Mouse (Mus musculus) hindbrain, embryonic 12.5 days (tissue): ENCODE measurements around the gene Ttpal. TPM values are rescaled to one million over a fixed set of nuclear protein-coding genes. Genes with fewer than 3 reads are reported as not detected.

Experiments
- ATAC-seq: fragments of 200-750 bp; cut with Nextera tagmentation; 2 replicates; pipeline ENCODE4 v1.8.0; 2017; ENCODE audit warnings: moderate TSS enrichment; ENCODE audit not compliant: low FRiP score
- H3K27ac ChIP-seq: fragments of 300-500 bp; sonication (generic); 2 replicates; pipeline ENCODE4 v1.5.1; 2016; ENCODE audit warnings: mild to moderate bottlenecking
- H3K27me3 ChIP-seq: fragments of 300-500 bp; sonication (generic); 2 replicates; pipeline ENCODE4 v1.6.1; 2016; ENCODE audit warnings: mild to moderate bottlenecking
- H3K36me3 ChIP-seq: fragments of 300-500 bp; sonication (generic); 2 replicates; pipeline ENCODE4 v1.6.1; 2016; ENCODE audit warnings: mild to moderate bottlenecking
- H3K4me1 ChIP-seq: fragments of 300-500 bp; sonication (generic); 2 replicates; pipeline ENCODE4 v1.6.1; 2016
- H3K4me2 ChIP-seq: fragments of 300-500 bp; sonication (generic); replicated peaks from 2 replicates; pipeline ENCODE4 v1.6.1; 2016; ENCODE audit warnings: mild to moderate bottlenecking
- H3K4me3 ChIP-seq: fragments of 300-500 bp; sonication (generic); 2 replicates; pipeline ENCODE4 v1.5.1; 2016; ENCODE audit warnings: mild to moderate bottlenecking
- H3K9ac ChIP-seq: fragments of 300-500 bp; sonication (generic); 2 replicates; pipeline ENCODE4 v1.6.1; 2016; ENCODE audit warnings: mild to moderate bottlenecking, moderate library complexity
- H3K9me3 ChIP-seq: fragments of 300-500 bp; sonication (generic); replicated peaks from 2 replicates; pipeline ENCODE4 v1.6.1; 2016; ENCODE audit warnings: mild to moderate bottlenecking
- WGBS: fragments of 180-500 bp; shearing (Covaris S2); methylation state at CpG from one replicate; pipeline ENCODE4 v1.1.7; 2016; 5-methylcytosine and 5-hydroxymethylcytosine counted together
- polyA plus RNA-seq: library from polyadenylated mRNA; unstranded; fragments of >200 nt; fragmentation: Nextera tagmentation; extraction: Ambion mirVana; gene quantifications from 2 replicates; pipeline ENCODE4 v1.2.1, GENCODE M21; 2016

Gene Ttpal
- polyA plus RNA-seq, result 51.5 and 52.0 TPM in 2 replicates

DNA sequence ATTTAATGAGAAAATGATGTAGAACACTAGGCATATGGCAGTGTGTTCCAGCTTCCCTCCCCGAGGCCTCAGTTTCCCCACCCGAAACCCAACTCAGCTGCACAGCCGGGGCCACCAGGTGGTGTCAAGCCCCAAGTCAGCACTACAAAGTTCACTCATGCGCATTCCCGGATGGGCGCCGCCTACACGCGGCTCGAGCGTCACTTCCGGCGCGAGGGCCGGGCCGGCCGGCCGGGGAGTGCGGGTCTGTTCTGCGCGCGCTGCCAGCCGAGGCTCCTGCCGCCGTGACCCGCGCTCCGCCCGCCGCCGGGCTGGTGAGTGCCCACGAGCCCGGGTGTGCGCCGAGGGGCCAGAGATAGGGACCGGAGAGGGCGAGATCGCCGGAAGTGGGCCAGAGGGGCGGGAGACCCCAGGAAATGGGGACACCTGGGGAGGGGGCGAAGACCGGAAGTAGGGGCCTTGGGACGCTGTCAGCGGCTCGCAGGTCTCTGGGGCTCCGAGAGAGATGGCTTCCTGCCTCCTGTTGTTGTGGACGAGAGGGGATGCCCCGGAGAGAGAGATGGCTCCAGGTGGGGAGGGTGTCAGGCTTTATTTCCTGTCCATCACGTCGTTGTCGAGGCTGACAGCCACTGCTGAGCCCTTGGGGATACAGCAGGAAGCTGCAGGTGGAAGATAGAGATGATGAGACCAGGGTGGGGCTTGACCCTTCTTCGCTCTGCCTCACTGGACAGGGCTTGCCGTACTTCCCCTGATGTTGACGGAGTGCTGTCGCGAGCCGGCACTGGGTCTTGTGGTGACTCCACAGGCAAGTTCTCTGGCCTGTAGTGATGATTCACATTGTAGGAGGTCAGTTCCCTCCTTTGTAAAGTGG is at the start of gene Ttpal:
Gene Ttpal, plus strand, starts transcription at position 214 of the 871 bp plus-strand sequence.
- H3K4me1 ChIP-seq, result peaks cover 17% of the 10 kb centered on the region
- peak; percentile 92 for ATAC-seq
- H3K4me3 ChIP-seq, result peak within 1 kb of the TSS; percentile 68
- WGBS, result 3% methylated on average over 57 of the region's 57 CpGs
- H3K9me3 ChIP-seq, result no peaks in the 10 kb centered on the region
- H3K36me3 ChIP-seq, result peaks cover 4% of the 10 kb centered on the region; the same call in 1 of the 2 replicates
- peak within 1 kb of the TSS; percentile 91 for H3K4me2 ChIP-seq
- H3K27me3 ChIP-seq, result no peaks in the 10 kb centered on the region
- H3K9ac ChIP-seq, result peak within 1 kb of the TSS; percentile 86
- peak within 1 kb of the TSS; percentile 88 for H3K27ac ChIP-seq

DNA sequence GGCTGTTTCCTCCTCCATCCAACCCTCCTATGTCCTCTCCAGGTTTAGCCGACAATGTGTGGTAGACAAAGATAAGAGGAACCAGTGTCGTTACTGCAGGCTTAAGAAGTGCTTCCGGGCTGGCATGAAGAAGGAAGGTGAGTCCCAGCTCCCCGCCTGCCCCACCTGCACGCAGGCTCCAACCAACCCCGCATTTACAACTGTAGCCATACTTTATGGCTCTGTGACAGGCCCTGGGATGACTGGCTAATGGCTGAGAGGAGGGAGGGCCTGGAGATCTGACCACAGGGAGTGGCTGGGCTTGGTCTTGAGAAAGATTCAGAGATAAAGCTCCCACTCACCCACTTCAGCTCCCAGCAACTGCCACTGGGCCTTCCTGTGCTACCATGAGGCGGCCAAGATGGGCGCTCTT is 49.6 kb upstream of the Ttpal start:
- Histone ChIP-seq H3K36me3 (no peaks in the 10 kb centered on the region), H3K9me3 (no peaks in the 10 kb centered on the region), H3K4me2 (no peak overlapping the region), H3K27me3 (no peaks in the 10 kb centered on the region), H3K4me3 (no peak overlapping the region), H3K9ac (no peak overlapping the region), H3K4me1 (no peaks in the 10 kb centered on the region), H3K27ac (no peak overlapping the region)
- WGBS, result 83% methylated on average over 8 of the region's 8 CpGs
- no peak for ATAC-seq

- H3K9me3 ChIP-seq, result no peaks in the 10 kb centered on the region
- no peaks in the 10 kb centered on the region for H3K27me3 ChIP-seq
- no peak overlapping the region for H3K9ac ChIP-seq
- no peaks in the 10 kb centered on the region for H3K4me1 ChIP-seq
- H3K4me2 ChIP-seq, result no peak overlapping the region
- 87% methylated on average over 4 of the region's 4 CpGs for WGBS
- H3K27ac ChIP-seq, result no peak overlapping the region
- H3K36me3 ChIP-seq, result no peaks in the 10 kb centered on the region
- no peak overlapping the region for H3K4me3 ChIP-seq
- no peak for ATAC-seq
These were observed 47.6 kb upstream of the Ttpal start for GRCm38 (mm10) chr2:163554425-163554982.

- no peaks in the 10 kb centered on the region for H3K36me3 ChIP-seq
- H3K9ac ChIP-seq, result no peak overlapping the region
- H3K4me2 ChIP-seq, result no peak overlapping the region
- no peak overlapping the region for H3K27ac ChIP-seq
- no peak for ATAC-seq
- H3K9me3 ChIP-seq, result no peaks in the 10 kb centered on the region
- 77% methylated on average over 6 of the region's 6 CpGs for WGBS
- no peak overlapping the region for H3K4me3 ChIP-seq
- no peaks in the 10 kb centered on the region for H3K4me1 ChIP-seq
- no peaks in the 10 kb centered on the region for H3K27me3 ChIP-seq
These were observed 47.1 kb upstream of the Ttpal start for GRCm38 (mm10) chr2:163554996-163555395.

DNA sequence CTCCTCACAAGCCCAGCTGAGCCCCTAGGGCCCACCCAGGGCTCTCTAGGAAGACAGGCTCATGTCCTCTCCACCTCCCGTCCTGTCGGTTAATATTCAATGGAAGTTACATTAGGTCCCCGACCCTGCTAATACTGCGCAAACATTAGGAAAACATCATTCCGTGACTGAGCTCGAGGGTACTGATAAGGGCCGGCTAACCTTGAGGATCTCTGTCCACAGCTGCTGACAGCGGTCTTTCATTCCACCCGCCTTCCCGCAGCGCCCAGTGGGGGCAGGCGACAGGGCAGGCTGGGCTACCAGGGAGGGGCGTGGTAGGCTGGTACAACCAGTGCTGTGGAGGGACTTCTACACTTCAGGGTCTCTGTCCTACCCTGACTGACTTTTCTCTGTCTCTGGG is 46.7 kb upstream of the Ttpal start:
- H3K36me3 ChIP-seq, result no peaks in the 10 kb centered on the region
- no peak overlapping the region for H3K9ac ChIP-seq
- H3K4me2 ChIP-seq, result no peak overlapping the region
- no peaks in the 10 kb centered on the region for H3K4me1 ChIP-seq
- 68% methylated on average over 13 of the region's 13 CpGs for WGBS
- no peak overlapping the region for H3K4me3 ChIP-seq
- H3K9me3 ChIP-seq, result no peaks in the 10 kb centered on the region
- H3K27ac ChIP-seq, result no peak overlapping the region
- no peaks in the 10 kb centered on the region for H3K27me3 ChIP-seq
- ATAC-seq, result no peak

DNA sequence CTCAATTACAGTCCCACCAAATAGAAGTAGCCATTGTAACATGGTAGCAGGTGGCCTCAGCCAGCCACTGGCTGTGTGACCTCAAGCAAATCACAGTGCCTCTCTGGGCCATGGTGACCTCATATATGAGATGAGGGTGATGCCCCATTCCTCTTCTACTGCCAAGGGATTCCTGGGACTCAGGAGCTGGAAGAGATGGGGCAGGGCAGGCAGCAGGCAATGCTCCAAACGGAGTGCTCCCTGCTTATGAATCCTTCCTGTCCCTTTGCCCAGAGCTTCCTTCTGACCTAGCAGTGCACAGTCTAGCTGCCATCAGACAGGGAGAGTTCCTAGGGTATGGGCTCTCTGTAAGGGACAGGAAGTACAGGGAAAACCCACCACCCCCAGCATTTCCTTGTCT is 43.6 kb upstream of the Ttpal start:
- no peak overlapping the region for H3K9ac ChIP-seq
- 86% methylated on average over 1 of the region's 1 CpGs for WGBS
- H3K4me1 ChIP-seq, result peaks cover 3% of the 10 kb centered on the region; the same call in 1 of the 2 replicates
- no peak for ATAC-seq
- H3K9me3 ChIP-seq, result no peaks in the 10 kb centered on the region
- no peak overlapping the region for H3K4me2 ChIP-seq
- no peak overlapping the region for H3K27ac ChIP-seq
- H3K27me3 ChIP-seq, result 0 out of 2 replicates have a peak, but pooled peaks cover 2% of the 10 kb centered on the region
- H3K4me3 ChIP-seq, result no peak overlapping the region
- H3K36me3 ChIP-seq, result no peaks in the 10 kb centered on the region

DNA sequence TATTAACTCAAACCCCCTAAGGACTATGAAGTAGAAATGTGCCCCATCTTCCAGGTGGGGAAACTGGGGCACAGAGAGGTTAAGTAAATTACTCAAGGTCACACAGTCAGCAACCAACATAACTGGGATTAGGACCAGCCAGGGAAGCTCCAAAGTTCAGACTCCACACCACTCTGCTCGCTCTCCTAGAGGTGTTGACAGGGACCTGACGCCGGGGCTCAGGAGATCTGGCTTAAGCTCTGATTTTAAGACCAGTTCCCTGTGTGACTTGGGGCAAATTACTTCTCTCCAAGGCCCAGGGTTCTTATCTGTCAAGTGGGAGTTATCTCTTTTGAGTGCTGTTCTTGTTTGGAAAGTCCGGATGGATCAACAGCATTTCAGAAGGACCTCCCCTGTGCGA is 42.9 kb upstream of the Ttpal start:
- H3K4me1 ChIP-seq, result peaks cover 3% of the 10 kb centered on the region; the same call in 1 of the 2 replicates
- no peak overlapping the region for H3K9ac ChIP-seq
- no peak for ATAC-seq
- 0 out of 2 replicates have a peak, but pooled peaks cover 2% of the 10 kb centered on the region for H3K27me3 ChIP-seq
- H3K36me3 ChIP-seq, result no peaks in the 10 kb centered on the region
- WGBS, result 80% methylated on average over 5 of the region's 5 CpGs
- no peak overlapping the region for H3K4me3 ChIP-seq
- no peak overlapping the region for H3K27ac ChIP-seq
- H3K4me2 ChIP-seq, result no peak overlapping the region
- no peaks in the 10 kb centered on the region for H3K9me3 ChIP-seq

DNA sequence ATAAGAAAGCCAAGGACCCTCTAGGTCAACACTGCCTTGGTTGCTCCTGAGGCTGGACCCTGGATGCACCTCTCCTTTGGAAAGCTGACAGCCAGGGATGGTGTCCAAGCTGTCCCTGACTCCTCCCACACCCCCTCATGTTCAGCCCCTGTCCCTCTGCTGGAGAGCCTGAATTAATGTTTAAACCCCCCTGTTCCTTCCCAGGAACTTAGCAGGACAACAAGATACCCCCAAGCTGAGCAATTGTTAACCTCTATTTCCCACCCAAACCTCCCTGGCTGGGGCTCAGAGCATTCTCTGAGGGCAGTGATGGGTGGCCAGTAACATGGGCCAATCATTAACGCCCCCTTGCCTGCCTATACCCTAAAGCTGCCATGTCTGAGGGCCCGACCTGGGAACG is 41.9 kb upstream of the Ttpal start:
- Histone ChIP-seq H3K9me3 (no peaks in the 10 kb centered on the region), H3K36me3 (no peaks in the 10 kb centered on the region), H3K4me2 (no peak overlapping the region), H3K4me1 (peaks cover 3% of the 10 kb centered on the region; the same call in 1 of the 2 replicates), H3K9ac (no peak overlapping the region), H3K27ac (no peak overlapping the region), H3K27me3 (0 out of 2 replicates have a peak, but pooled peaks cover 2% of the 10 kb centered on the region), H3K4me3 (no peak overlapping the region)
- WGBS, result 68% methylated on average over 3 of the region's 3 CpGs
- no peak for ATAC-seq

DNA sequence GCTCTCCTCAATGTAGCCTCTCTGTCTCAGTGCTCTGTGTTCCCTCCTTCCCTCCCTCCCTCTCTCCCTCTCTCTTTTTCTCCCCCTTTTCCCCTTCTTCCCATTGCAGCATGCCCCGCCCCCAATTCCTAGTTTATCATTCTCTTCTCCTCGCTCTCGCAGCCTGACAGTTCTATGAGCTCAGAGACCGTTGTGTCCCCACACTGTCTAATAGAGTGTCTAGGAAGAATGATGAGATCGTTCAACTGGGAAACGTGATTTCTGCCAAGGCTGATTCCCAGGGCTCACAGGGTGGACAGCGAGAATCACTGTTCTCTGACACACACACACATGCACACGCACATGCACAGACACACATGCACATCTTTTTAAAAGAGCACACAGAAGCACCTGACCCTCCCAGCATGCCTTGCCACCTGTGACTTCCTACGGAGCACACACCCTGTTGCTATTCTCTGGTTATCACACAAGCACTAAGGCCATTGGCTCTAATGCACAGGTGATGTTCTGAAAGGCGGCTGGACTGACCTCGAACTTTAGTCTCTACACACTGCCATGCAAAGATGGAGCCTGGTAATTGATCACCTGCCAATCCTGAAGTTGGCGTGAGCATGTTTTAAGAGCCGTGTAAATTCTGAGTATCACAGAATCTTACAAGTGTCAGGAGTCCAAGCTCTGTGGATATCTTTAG is 40.7 kb upstream of the Ttpal start:
- Histone ChIP-seq H3K4me1 (peaks cover 3% of the 10 kb centered on the region; the same call in 1 of the 2 replicates), H3K9me3 (no peaks in the 10 kb centered on the region), H3K9ac (no peak overlapping the region), H3K27ac (0 out of 2 replicates have a peak overlapping the region, but pooled peaks have one; percentile 48), H3K4me2 (no peak overlapping the region), H3K36me3 (no peaks in the 10 kb centered on the region), H3K27me3 (0 out of 2 replicates have a peak, but pooled peaks cover 2% of the 10 kb centered on the region), H3K4me3 (no peak overlapping the region)
- ATAC-seq, result no peak
- 78% methylated on average over 13 of the region's 13 CpGs for WGBS

- 27% methylated on average over 8 of the region's 8 CpGs for WGBS
- H3K9ac ChIP-seq, result no peak overlapping the region
- no peak for ATAC-seq
- 0 out of 2 replicates have a peak, but pooled peaks cover 2% of the 10 kb centered on the region for H3K27me3 ChIP-seq
- H3K4me2 ChIP-seq, result no peak overlapping the region
- no peaks in the 10 kb centered on the region for H3K9me3 ChIP-seq
- peaks cover 3% of the 10 kb centered on the region; the same call in 1 of the 2 replicates for H3K4me1 ChIP-seq
- H3K4me3 ChIP-seq, result no peak overlapping the region
- no peak overlapping the region for H3K27ac ChIP-seq
- no peaks in the 10 kb centered on the region for H3K36me3 ChIP-seq
These were observed 37.5 kb upstream of the Ttpal start for GRCm38 (mm10) chr2:163564646-163565045.

- H3K27ac ChIP-seq, result no peak overlapping the region
- H3K4me1 ChIP-seq, result no peaks in the 10 kb centered on the region
- no peak overlapping the region for H3K4me3 ChIP-seq
- WGBS, result 81% methylated on average over 3 of the region's 3 CpGs
- H3K4me2 ChIP-seq, result no peak overlapping the region
- no peaks in the 10 kb centered on the region for H3K9me3 ChIP-seq
- H3K9ac ChIP-seq, result no peak overlapping the region
- H3K27me3 ChIP-seq, result no peaks in the 10 kb centered on the region
- H3K36me3 ChIP-seq, result no peaks in the 10 kb centered on the region
- no peak for ATAC-seq
These were observed 27.8 kb upstream of the Ttpal start for GRCm38 (mm10) chr2:163574321-163574720.

DNA sequence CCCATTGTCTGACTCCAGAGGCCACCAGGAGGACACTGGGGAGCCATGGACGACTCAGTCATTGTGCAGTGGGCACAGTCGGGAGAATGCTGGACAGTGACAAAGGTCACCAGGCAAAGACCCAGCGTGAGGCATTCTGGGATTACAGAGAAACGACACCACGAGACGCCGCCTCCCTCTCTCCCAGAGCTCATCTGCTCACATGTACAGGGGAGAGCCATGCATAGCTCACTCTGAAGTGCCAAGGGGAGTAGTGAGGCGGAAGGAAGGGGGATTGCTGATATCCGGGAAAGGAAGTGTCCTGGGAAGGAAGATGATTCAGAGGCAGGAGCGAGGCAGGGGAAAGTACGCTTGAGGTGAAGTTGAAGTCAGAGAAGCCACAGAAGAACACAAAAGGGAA is 26.9 kb upstream of the Ttpal start:
- no peak overlapping the region for H3K9ac ChIP-seq
- H3K27ac ChIP-seq, result no peak overlapping the region
- no peak overlapping the region for H3K4me2 ChIP-seq
- 46% methylated on average over 11 of the region's 11 CpGs for WGBS
- no peaks in the 10 kb centered on the region for H3K27me3 ChIP-seq
- H3K4me3 ChIP-seq, result no peak overlapping the region
- H3K4me1 ChIP-seq, result no peaks in the 10 kb centered on the region
- no peaks in the 10 kb centered on the region for H3K36me3 ChIP-seq
- ATAC-seq, result no peak
- no peaks in the 10 kb centered on the region for H3K9me3 ChIP-seq
